Mouse (Mus musculus) liver, embryonic 16.5 days (tissue): ENCODE measurements around the gene Reep3. TPM values are rescaled to one million over a fixed set of nuclear protein-coding genes. Genes with fewer than 3 reads are reported as not detected.

Source experiments
- ATAC-seq: fragments of 200-750 bp; cut with Nextera tagmentation; 2 replicates; pipeline ENCODE4 v1.8.0; 2017; ENCODE audit warnings: low read depth, mild to moderate bottlenecking, moderate number of reproducible peaks, moderate library complexity
- H3K27ac ChIP-seq: fragments of 300-500 bp; sonication (generic); 2 replicates; pipeline ENCODE4 v1.5.1; 2014; ENCODE audit warnings: mild to moderate bottlenecking, low read length
- H3K27me3 ChIP-seq: fragments of 300-500 bp; sonication (generic); 2 replicates; pipeline ENCODE4 v1.6.1; 2014; ENCODE audit warnings: low read depth, low read length, mixed read lengths; ENCODE audit not compliant: control insufficient read depth, insufficient read depth
- H3K36me3 ChIP-seq: fragments of 300-500 bp; sonication (generic); 2 replicates; pipeline ENCODE4 v1.6.1; 2014; ENCODE audit warnings: mild to moderate bottlenecking; ENCODE audit not compliant: control insufficient read depth, insufficient read depth
- H3K4me1 ChIP-seq: fragments of 300-500 bp; sonication (generic); 2 replicates; pipeline ENCODE4 v1.6.1; 2014; ENCODE audit warnings: low read depth, low read length, mixed read lengths; ENCODE audit not compliant: control insufficient read depth
- H3K4me2 ChIP-seq: fragments of 300-500 bp; sonication (generic); 2 replicates; pipeline ENCODE4 v1.6.1; 2014; ENCODE audit warnings: low read depth, low read length, mixed read lengths
- H3K4me3 ChIP-seq: fragments of 300-500 bp; sonication (generic); 2 replicates; pipeline ENCODE4 v1.5.1; 2014; ENCODE audit warnings: low read depth, mild to moderate bottlenecking, low read length
- H3K9ac ChIP-seq: fragments of 300-500 bp; sonication (generic); 2 replicates; pipeline ENCODE4 v1.6.1; 2014; ENCODE audit warnings: low read depth, low read length
- H3K9me3 ChIP-seq: fragments of 300-500 bp; sonication (generic); replicated peaks from 2 replicates; pipeline ENCODE4 v1.6.1; 2016; ENCODE audit warnings: low read length; ENCODE audit not compliant: control insufficient read depth
- WGBS: fragments of 180-500 bp; shearing (Covaris S2); extraction: QIAGEN DNeasy Blood & Tissue Kit; methylation state at CpG from one replicate; pipeline ENCODE4 v1.1.7; 2014; ENCODE audit not compliant: insufficient replicate concordance; 5-methylcytosine and 5-hydroxymethylcytosine counted together
- polyA plus RNA-seq: library from polyadenylated mRNA; unstranded; fragments of >200 nt; fragmentation: Nextera tagmentation; extraction: Ambion mirVana; gene quantifications from 2 replicates; pipeline ENCODE4 v1.2.1, GENCODE M21; 2015

Gene Reep3
- 9.0 and 10.0 TPM in 2 replicates for polyA plus RNA-seq

DNA sequence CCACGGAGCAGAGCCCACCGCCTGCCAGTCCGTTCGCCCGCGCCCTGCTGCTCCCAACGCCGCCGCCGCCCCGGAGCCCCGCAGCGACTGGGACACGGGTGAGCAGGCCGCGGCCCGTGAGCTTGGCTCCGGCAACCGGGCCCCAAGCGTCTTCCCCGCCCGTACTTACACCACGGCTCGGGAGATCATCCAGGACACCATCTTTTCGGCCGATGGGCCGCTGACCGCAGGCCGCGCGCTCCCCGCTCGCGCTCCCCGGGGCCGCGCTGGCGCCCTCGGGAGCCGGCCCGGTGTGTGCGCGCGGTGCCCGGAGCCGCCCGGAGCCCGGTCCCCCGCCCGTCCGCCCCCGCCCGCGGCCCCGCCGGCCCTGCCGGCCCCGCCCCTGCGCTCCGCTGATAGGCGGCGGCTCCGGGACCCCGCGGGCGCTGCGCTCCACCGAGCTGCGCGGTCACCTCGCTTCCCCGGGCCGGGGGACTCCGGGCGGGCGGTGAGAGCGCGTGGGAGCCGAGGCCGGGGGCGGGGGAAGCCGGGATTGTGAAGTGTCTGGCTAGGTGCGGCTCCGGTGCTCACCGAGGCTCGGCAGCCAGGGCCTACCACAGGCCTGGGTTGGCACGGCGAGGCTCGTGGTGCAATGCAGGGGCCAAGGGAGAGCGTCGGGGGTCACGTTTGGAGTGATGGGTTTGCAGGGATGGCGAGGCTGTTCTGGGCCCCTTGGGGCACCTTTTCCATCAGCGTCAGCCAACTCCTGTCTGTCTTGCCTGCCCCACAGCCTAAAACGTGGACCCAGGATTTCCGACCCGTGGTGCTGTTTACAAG is at the start of gene Reep3:
Reep3 (minus strand) TSS at position 325 of the 816 bp plus-strand sequence.
- ATAC-seq = peak; percentile 91
- Histone ChIP-seq H3K27me3 (no peaks in the 10 kb centered on the region; the same call in 1 of the 2 replicates), H3K4me3 (peak within 1 kb of the TSS; percentile 82)

DNA sequence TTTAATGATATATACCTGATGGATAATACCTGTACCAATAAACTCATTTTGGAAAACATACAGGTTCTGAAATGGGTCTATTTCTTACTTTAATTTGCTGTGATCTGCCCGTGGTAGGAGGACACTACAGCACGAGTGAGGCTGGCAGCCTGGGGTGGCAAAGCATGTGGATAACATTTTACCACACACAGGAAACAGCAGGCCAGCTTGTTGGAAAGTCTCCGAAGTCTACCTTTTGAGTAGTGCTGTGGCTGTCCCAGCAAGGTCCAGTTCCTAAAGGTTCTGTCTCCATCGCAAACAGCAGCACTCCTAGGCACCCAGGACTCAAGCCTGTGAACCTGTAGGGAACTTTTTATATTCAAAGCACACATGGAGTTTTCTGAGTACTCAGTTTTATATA is 48.9 kb upstream of the Reep3 start:
- Histone ChIP-seq H3K36me3 (no peaks in the 10 kb centered on the region), H3K9me3 (no peaks in the 10 kb centered on the region), H3K4me2 (no peak overlapping the region), H3K9ac (no peak overlapping the region), H3K4me3 (no peak overlapping the region), H3K27ac (no peak overlapping the region), H3K4me1 (no peaks in the 10 kb centered on the region), H3K27me3 (no peaks in the 10 kb centered on the region)
- ATAC-seq = no peak
- WGBS = 46% methylated on average over 4 of the region's 4 CpGs

More for the DNA sequence above, at the start of gene Reep3:
- peak within 1 kb of the TSS; percentile 90 for H3K9ac ChIP-seq
- WGBS = under 1% methylated on average over 76 of the region's 97 CpGs
- H3K4me1 ChIP-seq = peaks cover 13% of the 10 kb centered on the region
- no peaks in the 10 kb centered on the region for H3K9me3 ChIP-seq
- no peaks in the 10 kb centered on the region for H3K36me3 ChIP-seq
- H3K4me2 ChIP-seq = peak within 1 kb of the TSS; percentile 84
- peak within 1 kb of the TSS; percentile 90 for H3K27ac ChIP-seq

DNA sequence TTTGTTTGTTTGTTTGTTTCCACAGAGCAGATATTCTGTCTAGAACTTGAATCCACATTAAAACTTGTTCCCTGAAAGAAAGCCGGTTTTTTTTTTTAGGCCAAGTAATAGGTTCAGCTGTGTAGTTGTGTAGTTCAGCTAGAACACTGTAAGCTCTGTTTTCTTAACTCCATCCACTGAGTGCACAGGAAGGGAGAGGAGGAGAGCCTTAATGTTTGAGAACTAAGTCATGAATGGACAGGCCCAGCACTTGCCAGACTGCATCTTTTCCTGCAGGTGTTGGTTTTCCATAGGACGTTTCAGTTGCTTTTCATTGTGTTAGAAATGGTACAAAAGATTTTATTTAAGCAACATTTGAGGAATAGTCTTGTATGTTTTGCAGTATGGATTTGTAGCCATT is 47.5 kb upstream of the Reep3 start:
- H3K4me2 ChIP-seq = no peak overlapping the region
- ATAC-seq = no peak
- WGBS = 66% methylated on average over 2 of the region's 2 CpGs
- no peak overlapping the region for H3K9ac ChIP-seq
- no peak overlapping the region for H3K27ac ChIP-seq
- no peak overlapping the region for H3K4me3 ChIP-seq
- H3K4me1 ChIP-seq = no peaks in the 10 kb centered on the region
- H3K9me3 ChIP-seq = no peaks in the 10 kb centered on the region
- no peaks in the 10 kb centered on the region for H3K27me3 ChIP-seq
- no peaks in the 10 kb centered on the region for H3K36me3 ChIP-seq

DNA sequence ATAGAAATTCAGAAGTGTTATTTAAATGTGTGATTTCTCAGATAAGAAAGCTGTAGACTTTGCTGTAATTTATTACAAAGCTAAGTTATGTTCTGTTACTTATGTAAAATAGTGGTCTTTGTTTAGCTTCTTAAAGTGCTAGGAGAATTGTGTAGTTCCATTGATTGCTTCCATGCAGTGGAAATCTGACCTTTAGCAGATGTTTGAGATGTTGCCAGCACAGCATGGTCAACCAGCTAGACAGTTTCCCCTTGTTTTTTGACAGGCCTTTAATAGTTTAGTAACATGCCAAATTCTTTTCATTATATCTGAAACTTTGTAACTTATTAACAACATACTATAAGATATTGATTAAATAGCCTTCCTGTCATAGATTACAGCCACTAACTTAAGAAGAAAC is 46.9 kb upstream of the Reep3 start:
- Histone ChIP-seq H3K4me1 (no peaks in the 10 kb centered on the region), H3K4me2 (no peak overlapping the region), H3K36me3 (no peaks in the 10 kb centered on the region), H3K27ac (no peak overlapping the region), H3K9me3 (no peaks in the 10 kb centered on the region), H3K27me3 (no peaks in the 10 kb centered on the region), H3K9ac (no peak overlapping the region), H3K4me3 (no peak overlapping the region)
- ATAC-seq = no peak

DNA sequence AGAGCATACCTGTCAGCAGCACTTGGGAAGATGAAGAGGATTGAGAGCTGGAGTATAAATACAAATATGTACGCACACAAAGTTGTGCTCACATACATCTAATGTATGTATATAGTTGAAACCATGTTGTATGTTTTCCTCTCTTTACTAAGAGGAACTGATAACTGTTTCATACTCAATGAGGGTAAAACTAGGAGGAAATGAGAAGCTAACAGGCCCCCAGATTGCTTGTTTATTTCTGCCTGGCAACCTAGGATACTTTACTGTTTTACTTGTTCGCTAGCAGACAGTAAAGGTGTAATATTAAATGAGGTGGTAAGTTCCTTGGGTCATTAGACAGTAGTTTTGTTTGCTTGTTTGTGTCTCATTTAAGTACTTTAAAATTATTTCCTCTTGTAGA is 40.7 kb upstream of the Reep3 start:
- Histone ChIP-seq H3K4me2 (no peak overlapping the region), H3K9me3 (no peaks in the 10 kb centered on the region), H3K27ac (no peak overlapping the region), H3K27me3 (no peaks in the 10 kb centered on the region), H3K36me3 (no peaks in the 10 kb centered on the region), H3K4me1 (no peaks in the 10 kb centered on the region), H3K9ac (no peak overlapping the region), H3K4me3 (no peak overlapping the region)
- no peak for ATAC-seq
- WGBS = 71% methylated on average over 2 of the region's 2 CpGs

DNA sequence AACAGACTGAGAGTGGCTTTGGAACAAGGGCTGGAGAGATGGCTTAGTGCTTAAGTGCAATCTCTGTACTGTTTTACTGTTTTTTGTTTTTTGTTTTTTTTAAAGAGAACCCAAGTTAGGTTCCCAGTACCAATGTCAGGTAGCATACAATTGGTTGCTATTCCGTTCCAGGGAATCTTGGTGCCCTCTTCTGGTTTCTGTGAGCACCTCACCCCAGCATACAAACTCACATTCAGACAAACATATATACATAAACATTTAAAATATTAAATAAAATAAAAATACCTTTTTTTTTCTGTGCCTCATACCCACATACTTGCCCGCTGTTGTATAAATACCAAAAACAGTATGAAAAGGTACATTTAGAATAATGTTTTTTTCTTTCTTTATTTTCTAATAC is 37.6 kb upstream of the Reep3 start:
- H3K27ac ChIP-seq = no peak overlapping the region
- no peak overlapping the region for H3K4me3 ChIP-seq
- no peaks in the 10 kb centered on the region for H3K27me3 ChIP-seq
- no peaks in the 10 kb centered on the region for H3K9me3 ChIP-seq
- ATAC-seq = no peak
- H3K4me1 ChIP-seq = no peaks in the 10 kb centered on the region; the same call in 1 of the 2 replicates
- no peak overlapping the region for H3K4me2 ChIP-seq
- 85% methylated on average over 2 of the region's 2 CpGs for WGBS
- no peak overlapping the region for H3K9ac ChIP-seq
- H3K36me3 ChIP-seq = no peaks in the 10 kb centered on the region

DNA sequence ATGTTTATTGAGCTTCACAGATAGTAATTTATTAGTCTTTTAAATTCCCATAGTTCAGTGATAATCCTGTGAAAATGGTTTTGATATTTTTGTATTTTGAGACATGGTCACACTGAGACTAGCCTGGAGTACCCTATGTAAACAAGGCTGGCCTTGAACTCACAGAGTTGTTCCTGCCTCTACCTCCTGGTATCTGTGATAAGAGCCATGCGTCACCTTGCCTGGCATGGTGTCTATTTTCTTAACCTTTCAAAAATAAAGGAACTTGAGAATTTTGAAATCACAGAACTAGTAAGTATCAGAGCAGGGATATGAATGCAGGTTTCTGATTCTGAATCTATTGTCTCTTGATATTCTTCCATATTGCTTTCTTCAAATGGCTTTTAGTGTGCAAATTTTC is 35.0 kb upstream of the Reep3 start:
- Histone ChIP-seq H3K4me3 (no peak overlapping the region), H3K36me3 (no peaks in the 10 kb centered on the region), H3K9me3 (no peaks in the 10 kb centered on the region), H3K4me2 (no peak overlapping the region), H3K9ac (no peak overlapping the region), H3K27me3 (peaks cover 15% of the 10 kb centered on the region), H3K4me1 (peaks cover 7% of the 10 kb centered on the region), H3K27ac (no peak overlapping the region)
- 36% methylated on average over 1 of the region's 1 CpGs for WGBS
- ATAC-seq = no peak

DNA sequence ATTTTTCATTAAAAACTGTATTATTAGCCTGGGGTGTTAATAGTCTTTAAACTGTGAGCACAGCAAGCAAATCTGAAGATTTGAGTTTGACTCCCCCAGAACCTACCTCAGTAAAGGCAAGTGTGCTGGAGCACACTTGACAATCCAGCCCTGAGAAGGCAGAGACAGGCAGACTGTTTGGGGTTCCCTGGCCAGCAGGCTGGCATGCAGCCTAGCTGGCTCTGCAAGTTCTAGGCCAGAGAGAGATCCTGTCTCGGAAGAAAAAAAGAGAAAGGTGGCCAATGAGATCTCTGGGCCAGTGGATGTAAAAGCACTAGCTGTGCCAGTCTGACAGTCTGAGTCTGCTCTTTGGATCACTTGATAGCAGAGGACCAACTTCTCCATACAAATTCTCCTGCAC is 32.8 kb upstream of the Reep3 start:
- Histone ChIP-seq H3K4me3 (no peak overlapping the region), H3K9ac (no peak overlapping the region), H3K9me3 (no peaks in the 10 kb centered on the region), H3K27me3 (peaks cover 28% of the 10 kb centered on the region), H3K27ac (no peak overlapping the region), H3K4me2 (no peak overlapping the region), H3K36me3 (no peaks in the 10 kb centered on the region), H3K4me1 (peaks cover 7% of the 10 kb centered on the region)
- 68% methylated on average over 1 of the region's 1 CpGs for WGBS
- no peak for ATAC-seq

DNA sequence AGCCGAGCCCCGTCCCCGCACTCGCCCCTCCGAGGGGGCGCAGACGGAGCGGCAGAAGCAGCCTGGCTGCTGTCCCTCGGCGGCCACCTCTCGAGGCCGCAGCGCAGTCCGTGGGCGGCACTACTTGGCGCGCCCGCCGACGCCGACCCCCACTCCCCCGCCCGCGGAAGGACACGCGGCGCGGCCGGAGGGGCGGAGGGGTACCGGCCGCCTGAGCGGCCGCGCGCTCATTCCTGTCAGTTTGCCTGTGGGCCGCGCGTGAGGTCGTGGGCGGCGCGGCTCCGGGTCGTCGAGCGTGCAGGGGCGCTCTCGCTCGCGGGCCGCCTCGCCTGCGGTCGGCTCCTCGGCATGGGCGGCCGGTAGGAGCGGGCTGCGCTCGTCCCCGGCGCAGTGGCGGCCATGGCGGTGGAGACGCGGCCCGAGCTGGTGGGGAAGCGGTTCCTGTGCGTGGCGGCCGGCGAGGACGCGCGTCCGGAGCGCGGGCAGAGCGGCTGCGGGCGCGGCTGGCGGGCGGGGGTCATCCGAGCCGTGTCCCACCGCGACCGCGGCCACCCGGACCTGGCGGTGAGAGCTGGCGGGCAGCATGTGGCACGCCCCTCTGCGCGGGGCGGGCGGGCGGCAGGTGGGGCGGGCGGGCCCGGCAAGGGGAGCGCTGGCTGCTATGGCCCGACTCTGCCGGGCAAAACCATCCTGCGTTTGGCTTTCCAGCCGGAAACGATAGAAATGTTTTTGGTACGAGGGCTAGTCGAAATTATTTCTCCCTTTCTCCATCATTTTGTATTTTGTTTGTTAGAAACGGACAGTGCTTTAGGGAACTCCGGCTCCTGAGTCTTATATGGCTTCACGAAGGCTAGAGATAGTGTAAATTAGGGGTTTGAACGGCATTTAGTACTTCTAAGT is 30.4 kb upstream of the Reep3 start:
- Histone ChIP-seq H3K36me3 (no peaks in the 10 kb centered on the region), H3K4me3 (peak overlapping the region; percentile 76), H3K27me3 (peaks cover 28% of the 10 kb centered on the region), H3K4me1 (peaks cover 7% of the 10 kb centered on the region), H3K9ac (peak overlapping the region; percentile 65), H3K4me2 (peak overlapping the region; percentile 95), H3K27ac (peak overlapping the region; percentile 19; the same call in 1 of the 2 replicates), H3K9me3 (no peaks in the 10 kb centered on the region)
- under 1% methylated on average over 102 of the region's 115 CpGs for WGBS
- peak; percentile 73 for ATAC-seq
